Mouse (Mus musculus): ENCODE results near the gene Slc12a3.

Gene Slc12a3

GRCm38 (mm10) chr8:94328932-94329728 lies at the start of gene Slc12a3:
Slc12a3 (plus strand) TSS chr8:94329201.
- DNase-seq = no peak

DNA sequence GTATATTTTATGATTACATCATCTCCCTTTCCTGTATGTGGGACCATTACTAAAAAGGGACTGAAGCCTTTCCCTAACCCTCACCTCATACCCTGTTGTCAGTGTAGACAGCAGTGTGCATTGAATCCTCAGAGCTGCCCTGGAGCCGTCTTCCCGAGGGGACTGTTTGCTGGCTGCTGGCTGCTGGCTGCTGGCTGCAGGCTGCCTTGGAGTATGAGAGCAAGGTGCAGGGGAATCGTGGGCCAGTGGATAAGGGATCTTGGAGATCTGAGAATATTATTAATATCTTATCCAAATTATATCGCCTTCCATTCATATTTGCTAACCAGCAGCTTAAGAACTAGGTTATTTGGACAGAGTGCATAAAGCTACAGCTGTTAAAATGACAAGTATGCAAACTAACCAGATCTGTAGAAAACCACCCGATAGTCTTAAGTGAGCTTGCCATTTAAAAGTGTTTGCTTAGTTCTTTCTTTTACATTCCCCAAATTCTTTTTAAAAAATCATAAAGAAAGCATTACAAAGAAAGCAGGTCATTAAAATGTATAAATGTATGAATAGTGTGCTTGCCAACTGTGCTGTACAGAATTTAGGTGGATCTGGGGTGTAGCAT lies 48.9 kb upstream of the Slc12a3 start:
- DNase-seq = no peak

DNA sequence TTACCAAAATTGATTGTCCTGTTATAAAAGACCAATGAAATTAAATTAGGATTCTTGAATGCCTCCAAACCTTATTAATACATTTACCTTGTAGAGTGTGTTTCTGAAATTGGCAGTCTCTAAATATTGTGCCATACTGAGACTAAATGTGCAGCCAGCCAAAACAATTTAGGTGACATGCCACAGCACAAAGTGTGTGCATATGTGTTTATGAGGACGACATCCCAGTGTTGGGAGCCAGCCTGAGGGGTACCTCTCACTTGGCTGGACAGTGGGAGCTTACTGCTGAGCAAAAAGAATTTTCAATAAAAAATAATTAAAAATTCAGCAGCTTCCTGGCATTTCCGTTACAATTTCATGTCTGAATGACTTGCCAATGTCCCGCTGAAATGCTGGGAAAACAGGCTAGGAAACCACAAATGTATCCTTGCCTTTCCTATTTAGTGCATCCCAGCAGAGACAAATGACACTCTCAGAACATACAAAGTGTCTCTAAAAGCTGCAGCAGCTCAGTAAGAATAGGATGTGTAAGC lies 46.5 kb upstream of the Slc12a3 start:
- DNase-seq = no peak

DNA sequence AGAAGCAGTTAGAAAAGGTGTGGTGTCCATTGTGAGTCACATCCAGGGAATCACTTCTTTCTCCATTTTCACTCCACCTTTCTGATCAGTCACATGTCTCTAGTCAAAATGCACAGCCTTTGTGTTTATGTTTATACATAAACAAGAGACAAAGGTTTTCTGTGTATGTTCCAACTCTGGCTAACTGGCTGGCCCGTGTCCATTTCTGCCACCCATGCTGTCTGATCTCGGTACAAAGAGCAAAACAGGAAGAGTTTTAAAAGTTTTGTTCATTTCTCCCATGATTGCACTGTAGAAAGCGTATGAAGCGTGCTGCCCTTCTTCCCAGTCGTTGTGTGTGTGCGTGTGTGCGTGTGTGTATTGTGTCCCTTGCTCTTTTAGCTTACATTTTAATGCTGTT lies 44.8 kb upstream of the Slc12a3 start:
- no peak for DNase-seq

GRCm38 (mm10) chr8:94290606-94291005 lies 38.4 kb upstream of the Slc12a3 start:
- DNase-seq = no peak

DNA sequence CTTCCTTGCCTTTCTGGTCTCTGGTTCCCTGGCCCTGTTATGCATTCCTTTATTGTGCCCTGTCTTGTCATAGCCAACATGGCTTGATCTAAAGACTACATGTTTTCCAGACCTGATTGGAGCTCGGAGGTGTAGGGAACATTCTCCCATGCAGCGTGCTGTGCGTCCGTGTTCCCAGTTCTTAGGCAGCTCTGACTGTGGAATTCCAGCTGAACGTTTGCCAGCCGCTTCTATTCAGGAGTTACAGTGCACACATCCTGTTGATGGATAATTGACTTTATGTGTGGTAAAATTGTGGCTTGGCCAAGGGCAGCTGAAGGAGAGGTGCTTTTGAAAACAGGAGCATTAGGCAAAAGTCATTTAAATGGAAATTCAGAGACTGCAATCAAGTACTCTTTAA lies 36.9 kb upstream of the Slc12a3 start:
- no peak for DNase-seq

DNA sequence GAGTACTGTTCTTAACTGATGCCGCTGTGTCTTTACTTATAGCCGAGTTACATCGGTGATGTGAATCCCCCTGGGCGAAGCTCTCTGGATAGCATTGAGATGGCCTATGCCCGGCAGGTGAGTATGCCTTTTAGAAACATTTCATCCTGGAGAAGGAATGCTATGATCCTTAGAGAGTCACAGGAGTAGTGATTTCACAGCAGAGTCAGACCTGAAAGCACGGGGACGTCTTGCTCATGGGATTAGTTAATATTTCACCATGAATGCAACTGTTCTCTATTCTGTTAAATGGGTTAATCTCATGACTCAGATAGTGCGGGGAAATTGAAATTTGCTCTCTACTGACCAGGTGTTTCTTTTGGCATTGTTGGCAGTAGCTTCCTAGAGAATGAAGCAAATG lies 36.4 kb upstream of the Slc12a3 start:
- no peak for DNase-seq

DNA sequence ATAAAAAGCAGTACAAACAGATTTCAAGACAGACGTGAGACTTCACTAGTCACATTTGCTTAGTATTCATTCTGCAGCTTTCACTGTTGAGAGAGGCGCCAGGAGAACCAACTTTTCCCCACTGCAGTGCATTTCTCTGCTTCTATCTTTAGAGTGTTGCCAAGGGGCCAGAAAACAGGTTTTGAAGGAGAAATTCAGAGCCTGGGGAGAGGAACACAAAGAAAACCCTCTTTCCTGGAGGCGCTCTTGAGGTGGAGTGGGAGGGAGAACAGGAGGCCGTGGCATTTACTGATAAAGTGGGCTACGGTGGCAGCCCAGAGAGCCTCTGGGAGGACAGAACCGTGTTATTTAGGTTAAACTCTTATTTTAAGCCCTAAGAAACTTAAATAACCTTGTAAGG lies 33.3 kb upstream of the Slc12a3 start:
- DNase-seq = no peak

- no peak for DNase-seq
These were observed 32.5 kb upstream of the Slc12a3 start for GRCm38 (mm10) chr8:94296312-94296991.

GRCm38 (mm10) chr8:94297101-94297500 lies 31.9 kb upstream of the Slc12a3 start:
- DNase-seq = no peak

GRCm38 (mm10) chr8:94300809-94301208 lies 28.2 kb upstream of the Slc12a3 start:
- DNase-seq = no peak

DNA sequence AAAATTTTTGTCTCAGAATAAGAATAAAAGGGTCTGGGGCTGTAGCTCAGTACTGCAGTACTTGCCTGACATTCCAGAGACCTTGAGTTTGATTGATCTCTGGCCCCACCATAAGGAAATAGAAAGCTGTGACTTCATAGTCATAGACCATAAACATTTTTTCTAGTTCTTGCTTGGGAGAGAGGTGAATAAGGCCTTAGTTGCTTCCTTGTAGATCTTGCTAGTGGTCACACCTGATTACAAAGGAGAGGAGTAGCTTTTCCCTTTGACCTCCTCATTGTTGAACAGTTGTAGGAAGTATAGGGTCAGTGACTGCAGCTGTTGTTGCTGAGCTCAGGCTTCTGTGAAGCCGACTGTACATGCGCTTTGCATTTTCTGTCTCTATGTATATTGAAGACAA lies 24.6 kb upstream of the Slc12a3 start:
- DNase-seq = no peak

DNA sequence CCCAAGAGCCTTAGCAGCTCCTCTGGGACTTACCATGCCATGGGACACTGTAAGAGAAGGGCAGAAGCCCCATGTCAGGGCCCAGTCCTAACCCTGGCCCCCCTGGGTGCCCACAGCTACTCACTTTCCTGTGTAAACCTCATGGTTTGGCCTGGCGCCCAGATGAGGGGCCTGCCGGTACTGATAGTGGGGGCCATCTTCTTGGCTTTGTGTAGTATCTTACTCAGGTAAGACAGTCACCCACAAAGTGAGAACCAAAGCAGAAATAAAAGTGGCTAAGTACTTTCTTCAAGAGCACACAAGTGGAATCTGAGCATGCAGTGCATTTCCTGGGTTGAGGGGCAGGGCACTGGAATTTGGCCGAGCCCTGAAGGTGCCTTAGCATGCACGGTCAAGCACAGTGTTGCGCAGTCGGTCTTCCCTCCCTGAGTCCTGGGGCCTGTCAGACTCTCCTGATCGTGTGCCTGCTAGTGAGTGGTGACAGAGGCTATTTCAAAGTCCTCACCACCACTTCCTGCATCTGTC lies 21.9 kb upstream of the Slc12a3 start:
- no peak for DNase-seq

DNA sequence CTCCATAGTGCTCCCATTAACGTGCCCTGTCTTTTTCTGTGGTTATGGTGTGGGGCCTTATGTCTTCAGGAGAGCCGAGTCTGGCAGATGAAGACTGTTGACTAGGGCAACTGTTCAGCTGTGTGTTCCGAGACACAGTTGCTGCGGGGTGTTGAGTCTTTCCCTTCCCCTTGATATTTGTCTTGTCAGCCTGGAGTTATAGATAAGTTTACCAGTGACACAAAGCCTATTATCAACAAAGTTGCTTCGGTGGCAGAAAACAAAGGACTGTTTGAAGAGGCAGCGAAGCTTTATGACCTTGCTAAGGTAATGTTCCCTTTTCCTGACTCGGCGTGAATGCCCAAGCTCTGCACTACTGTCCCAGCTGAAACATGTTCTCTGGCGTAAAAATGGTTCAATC lies 21.3 kb upstream of the Slc12a3 start:
- no peak for DNase-seq

DNA sequence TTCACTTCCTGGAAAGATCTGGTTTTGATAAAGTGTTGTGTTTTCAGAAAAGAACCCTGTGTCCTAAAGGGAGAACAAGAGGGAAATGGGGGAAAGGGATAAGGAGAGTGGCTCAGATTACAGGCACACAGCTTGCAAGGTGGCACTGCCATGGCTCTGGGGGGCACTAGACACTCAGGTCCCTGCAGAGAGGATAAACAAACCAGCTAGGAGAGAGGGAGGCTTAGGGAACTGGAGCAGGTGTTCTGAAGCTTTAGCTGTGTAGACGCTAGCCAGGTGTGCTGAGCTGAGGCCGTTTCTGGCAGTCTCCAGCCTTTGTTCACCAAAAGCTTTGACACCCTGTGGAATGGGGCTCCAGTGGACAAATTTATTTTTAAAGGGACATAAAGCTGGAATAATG lies 14.9 kb upstream of the Slc12a3 start:
- DNase-seq = no peak

DNA sequence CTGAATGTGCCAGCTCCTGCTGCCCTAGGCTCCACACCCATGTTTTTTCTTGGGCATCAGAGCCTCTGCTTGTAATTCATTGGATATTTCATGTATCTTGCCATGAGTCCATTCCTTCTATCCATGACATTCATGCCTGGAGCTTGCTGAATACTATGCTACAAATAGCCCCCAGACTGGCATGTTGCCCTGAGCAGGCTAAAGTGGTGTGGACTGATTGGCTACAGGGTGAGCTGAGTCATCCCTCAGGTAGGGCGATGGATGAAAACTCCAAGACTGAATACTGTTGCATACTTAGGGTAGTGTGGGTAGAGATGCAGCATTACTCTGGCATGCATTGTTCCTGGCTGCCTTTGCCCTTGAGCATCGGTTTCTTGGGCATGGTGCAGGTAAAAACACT lies 11.8 kb upstream of the Slc12a3 start:
- DNase-seq = no peak

DNA sequence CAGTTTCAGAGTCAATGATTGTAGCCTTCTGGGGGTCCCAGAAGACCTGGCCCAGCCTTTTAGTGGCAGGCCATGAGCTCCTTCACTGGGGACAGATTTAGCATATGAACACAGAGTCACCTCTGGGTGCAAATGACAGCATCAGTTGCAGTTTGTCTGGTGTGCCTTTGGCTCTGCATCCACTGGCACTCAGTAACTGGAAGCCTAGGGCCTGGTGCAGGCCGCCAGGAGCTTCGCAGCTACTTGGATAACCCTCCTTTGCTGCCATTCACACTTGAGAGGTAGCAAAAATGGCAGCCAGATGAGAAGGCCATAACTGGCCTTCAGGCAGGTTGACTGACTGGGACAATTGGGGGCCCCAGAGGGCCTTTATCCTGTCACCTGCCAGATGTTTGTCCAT lies 11.3 kb upstream of the Slc12a3 start:
- DNase-seq = no peak

DNA sequence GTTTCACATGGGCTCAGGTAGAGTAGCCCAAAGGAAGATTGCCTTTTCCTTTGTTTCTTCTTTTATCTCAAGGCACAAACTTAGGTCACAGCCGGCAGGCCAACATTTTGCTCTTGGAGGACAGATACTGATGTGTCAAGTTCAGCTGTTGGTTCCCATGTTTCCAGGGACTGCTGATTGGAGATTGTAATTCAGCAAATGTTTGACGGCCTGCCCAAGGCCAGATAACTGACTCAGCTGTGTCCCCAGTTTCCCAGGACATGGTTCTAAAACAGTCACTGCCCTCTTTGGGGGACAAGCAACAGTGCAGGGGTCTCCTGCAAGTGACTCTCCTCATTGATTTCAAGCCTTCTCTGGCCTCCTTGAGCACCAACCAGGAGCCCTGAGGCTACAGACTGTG lies 9.0 kb upstream of the Slc12a3 start:
- no peak for DNase-seq

DNA sequence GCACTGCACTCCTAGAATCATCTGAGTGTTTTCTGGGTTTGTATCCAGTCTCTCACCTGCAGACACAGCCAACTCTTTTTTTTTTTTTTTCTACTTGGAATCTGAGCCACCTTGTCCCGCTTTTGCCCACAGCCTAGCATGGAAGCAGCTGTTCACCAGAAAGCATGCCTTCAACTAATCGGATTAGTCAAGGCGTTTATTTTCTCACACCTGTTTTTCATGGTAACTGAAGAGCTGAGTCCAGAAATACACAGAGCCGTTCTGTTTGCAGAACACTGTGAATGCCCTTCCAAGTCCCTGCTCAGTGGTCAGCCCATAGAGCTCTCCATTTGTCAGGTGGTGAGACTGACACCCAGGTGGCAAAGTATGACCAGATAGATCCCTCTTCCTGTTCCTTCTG lies 6.9 kb upstream of the Slc12a3 start:
- no peak for DNase-seq

GRCm38 (mm10) chr8:94323041-94323440 lies 6.0 kb upstream of the Slc12a3 start:
- DNase-seq = no peak

- peak; percentile 48 for DNase-seq
These were observed 4.9 kb upstream of the Slc12a3 start for GRCm38 (mm10) chr8:94324071-94324470.

DNA sequence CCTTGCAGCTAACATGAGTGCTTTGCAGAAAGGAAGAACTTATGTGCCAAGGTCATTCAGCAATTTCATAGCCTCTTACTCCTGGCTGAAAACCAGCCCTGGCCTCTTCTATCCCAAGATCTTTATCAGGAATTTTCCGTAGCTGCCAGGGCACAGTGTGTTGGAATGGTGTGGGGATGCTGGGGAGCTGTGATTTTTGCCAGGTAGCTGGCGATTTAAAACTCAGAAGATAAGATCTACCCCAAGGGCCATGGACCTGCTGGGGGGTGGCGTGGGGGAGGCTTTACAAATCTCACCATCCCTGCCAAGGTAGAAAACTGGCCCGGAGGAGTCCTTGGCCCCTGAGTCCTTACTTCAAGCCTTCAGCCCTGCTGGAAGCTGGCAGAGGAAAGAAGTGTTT lies 3.0 kb upstream of the Slc12a3 start:
- no peak for DNase-seq

GRCm38 (mm10) chr8:94330733-94331132 lies 1.7 kb downstream of the Slc12a3 start:
- peak; percentile 64 for DNase-seq

- DNase-seq = peak; percentile 28
These were observed 4.3 kb downstream of the Slc12a3 start for GRCm38 (mm10) chr8:94333345-94333744.

Data from thymus, postnatal 14 days (tissue).